Mouse (Mus musculus) megakaryocyte, embryonic 14.5 days (primary cell): ENCODE data around the gene Etl4.

Experiments used
- FLI1 ChIP-seq: IDR thresholded peaks from 2 replicates; pipeline ENCODE4 v1.6.1; 2012; ENCODE audit warnings: low read length, inconsistent platforms, mixed read lengths
- GATA1 ChIP-seq: IDR thresholded peaks from 3 replicates; pipeline ENCODE4 v1.6.1; 2012; ENCODE audit warnings: mixed read lengths, low read length, inconsistent platforms, borderline replicate concordance

DNA sequence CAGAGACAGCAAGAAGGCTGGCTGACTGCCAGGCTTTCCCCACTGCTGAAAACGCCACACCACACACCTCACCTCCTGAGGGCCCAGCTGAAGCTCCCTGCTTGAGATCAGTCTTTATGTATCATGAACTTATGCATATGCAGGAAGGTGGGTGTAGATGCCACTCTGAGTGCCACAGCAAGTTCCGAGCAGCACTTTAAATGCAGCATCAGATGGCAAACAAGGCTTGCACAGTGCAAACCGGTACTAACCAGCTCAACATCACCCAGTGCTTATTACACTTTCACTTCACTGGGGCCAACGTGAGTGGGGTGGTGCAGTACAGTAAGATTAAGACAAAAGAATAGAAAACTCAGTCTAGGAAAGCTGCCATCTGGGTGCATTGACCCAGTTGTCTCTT lies 235.8 kb downstream of the Etl4 start:
- TF ChIP-seq GATA1, result no peak
- TF ChIP-seq FLI1, result no peak
